In the genomic region with DNA sequence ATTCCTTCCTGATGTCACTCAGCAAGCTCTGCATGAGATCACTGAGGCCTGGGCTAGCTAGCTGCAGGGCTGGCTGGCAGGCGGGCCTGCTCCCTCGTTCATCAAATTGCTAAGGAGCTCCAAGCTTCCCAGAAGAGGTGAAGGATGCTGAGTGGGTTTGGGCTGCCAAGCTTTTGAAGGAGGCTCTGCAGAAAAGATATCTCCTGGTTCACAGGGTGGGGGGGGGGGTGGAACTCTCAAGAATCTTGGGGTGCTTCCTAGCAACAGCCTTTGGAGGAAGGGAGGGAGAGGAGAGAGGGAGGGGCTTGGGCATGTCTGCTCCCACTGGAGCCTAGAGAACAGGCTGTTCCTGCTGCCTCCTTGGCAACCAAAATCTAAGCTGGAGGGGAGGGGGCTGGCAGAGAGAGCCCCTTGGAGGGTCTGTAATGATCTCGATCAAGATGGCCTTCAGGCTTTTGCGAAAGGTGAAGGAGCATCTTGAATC, we compare ENCODE assay signal across 10 mouse cellular contexts. TPM values are rescaled to one million over a fixed set of nuclear protein-coding genes. Genes with fewer than 3 reads are reported as not detected.
DNase-seq lines count a peak whose midpoint lies in the region; ATAC-seq and TF ChIP-seq lines count a peak whose summit lies in the region.
"Had no signal": no experiment of that assay in that cellular context is flagged by ENCODE, and none has a peak within 500 bp of the region (broad histone marks: within the 10 kb centered on the region; RNA-seq: fewer than 3 reads in every experiment).

No protein-coding gene starts in this region.

- H3K4me2 ChIP-seq in hindbrain, embryonic 12.5 days (replicated peaks): no peak overlapping the region
- H3K4me2 ChIP-seq: lung, embryonic 15.5 days had no signal

- TF ChIP-seq EP300 in MEL (IDR thresholded peaks at IDR 0.05; ENCODE audit: low read depth in 1 of 2, low read length in 2 of 2): no peak

- TF ChIP-seq RAD21 in MEL (IDR thresholded peaks at IDR 0.05; ENCODE audit: low read depth, low read length): no peak

- H3K27ac ChIP-seq in MEL (ENCODE audit: control insufficient read depth, low read depth, low read length): no peak overlapping the region
- peak overlapping the region; percentile 81 for H3K27ac ChIP-seq in hindbrain, embryonic 12.5 days
- peak overlapping the region; percentile 80 for H3K27ac ChIP-seq in midbrain, embryonic 10.5 days (replicated peaks)
- H3K27ac ChIP-seq: lung, embryonic 15.5 days had no signal

- no peak for TF ChIP-seq POLR2A in MEL (IDR thresholded peaks at IDR 0.05; ENCODE audit: control insufficient read depth in 1 of 2, insufficient read depth in 1 of 2, low read depth in 1 of 2, low read length in 2 of 2, poor library complexity in 1 of 2)

- no peak for ATAC-seq in hindbrain, embryonic 12.5 days (ENCODE audit: low FRiP score)

- no peaks in the 10 kb centered on the region for H3K27me3 ChIP-seq in MEL (ENCODE audit: control insufficient read depth in 1 of 2, insufficient read depth in 2 of 2, low read length in 2 of 2)
- H3K27me3 ChIP-seq in hindbrain, embryonic 12.5 days: no peaks in the 10 kb centered on the region
- no peaks in the 10 kb centered on the region for H3K27me3 ChIP-seq in midbrain, embryonic 10.5 days (ENCODE audit: low read depth, poor library complexity, severe bottlenecking)
- H3K27me3 ChIP-seq: lung, embryonic 15.5 days had no signal

- peaks cover 9 to 32% of the 10 kb centered on the region in 2 experiments for H3K4me1 ChIP-seq in MEL (ENCODE audit: control insufficient read depth in 1 of 2, insufficient read depth in 2 of 2, low read length in 2 of 2)
- H3K4me1 ChIP-seq in hindbrain, embryonic 12.5 days: peaks cover 43% of the 10 kb centered on the region
- H3K4me1 ChIP-seq in midbrain, embryonic 10.5 days: peaks cover 53% of the 10 kb centered on the region

- no peak overlapping the region for H3K9ac ChIP-seq in MEL (ENCODE audit: control insufficient read depth, low read depth, low read length, poor library complexity, severe bottlenecking)
- H3K9ac ChIP-seq in hindbrain, embryonic 12.5 days: no peak overlapping the region; the same call in 1 of the 2 replicates
- H3K9ac ChIP-seq: lung, embryonic 15.5 days had no signal

- WGBS in hindbrain, embryonic 12.5 days: 19% methylated on average over 4 of the region's 4 CpGs
- WGBS in midbrain, embryonic 10.5 days: 31% methylated on average over 4 of the region's 4 CpGs

- no peak overlapping the region for H3K4me3 ChIP-seq in MEL (ENCODE audit: control insufficient read depth in 1 of 2, insufficient read depth in 1 of 2, low read depth in 2 of 2, low read length in 2 of 2)
- no peak overlapping the region for H3K4me3 ChIP-seq in hindbrain, embryonic 12.5 days
- peak overlapping the region; percentile 20; the same call in 1 of the 2 replicates for H3K4me3 ChIP-seq in midbrain, embryonic 10.5 days
- H3K4me3 ChIP-seq: lung, embryonic 15.5 days had no signal

- H3K9me3 ChIP-seq in MEL (replicated peaks; ENCODE audit: insufficient read depth, low read length): no peaks in the 10 kb centered on the region
- H3K9me3 ChIP-seq in hindbrain, embryonic 12.5 days (replicated peaks): peaks cover 6% of the 10 kb centered on the region; the same call in 1 of the 2 replicates
- H3K9me3 ChIP-seq in midbrain, embryonic 10.5 days (replicated peaks): peaks cover 6% of the 10 kb centered on the region; the same call in 1 of the 2 replicates

- TF ChIP-seq CTCF in MEL (IDR thresholded peaks at IDR 0.05 in 2 of 3, conservative IDR thresholded peaks at IDR 0.05 in 1 of 3; ENCODE audit: control insufficient read depth in 1 of 3, insufficient read depth in 1 of 3, low read depth in 2 of 3, low read length in 3 of 3, poor library complexity in 1 of 3, severe bottlenecking in 1 of 3): no peak

- DNase-seq in cerebellum, adult 9-11 months: peak; percentile 54
- no peak for DNase-seq in cerebellum, adult 11 months
- DNase-seq in MEL (ENCODE audit: low read depth, low spot score): peak; percentile 40
- DNase-seq in midbrain, embryonic 10.5 days (ENCODE audit: low spot score): peak; percentile 48
- no peak for DNase-seq in spleen, postnatal 10 days (ENCODE audit: low spot score in 2 of 2)
- DNase-seq in kidney, postnatal 10 days: no peak
- no peak for DNase-seq in c-Kit-positive CD71-positive TER-119-positive erythroid progenitor cells, embryonic 14.5 days (ENCODE audit: low spot score)

- H3K36me3 ChIP-seq in MEL (ENCODE audit: control insufficient read depth in 1 of 2, insufficient read depth in 2 of 2, low read length in 2 of 2): peaks cover 0 to 21% of the 10 kb centered on the region in 2 experiments; a peak in 2 of 4 replicates
- H3K36me3 ChIP-seq in hindbrain, embryonic 12.5 days: no peaks in the 10 kb centered on the region
- H3K36me3 ChIP-seq in midbrain, embryonic 10.5 days: no peaks in the 10 kb centered on the region
- H3K36me3 ChIP-seq: lung, embryonic 15.5 days had no signal

- peaks cover 6% of the 10 kb centered on the region; the same call in 1 of the 2 replicates for H3K79me2 ChIP-seq in MEL (ENCODE audit: control insufficient read depth, insufficient read depth, low read length, poor library complexity)

TF ChIP-seq in MEL, 35 proteins besides CTCF, POLR2A, EP300 and RAD21:
- TF ChIP-seq HCFC1 (IDR thresholded peaks at IDR 0.05; ENCODE audit: low read depth, low read length): no peak
- TF ChIP-seq ZMIZ1 (IDR thresholded peaks at IDR 0.05; ENCODE audit: low read depth, low read length): no peak
- TF ChIP-seq KAT2A (conservative IDR thresholded peaks at IDR 0.05; ENCODE audit: low read depth, low read length): no peak
- TF ChIP-seq POLR2AphosphoS5 (IDR thresholded peaks at IDR 0.05; ENCODE audit: borderline replicate concordance, low read depth, low read length): no peak
- no peak for TF ChIP-seq TAL1 (IDR thresholded peaks at IDR 0.05; ENCODE audit: low read length)
- no peak for TF ChIP-seq USF2 (IDR thresholded peaks at IDR 0.05; ENCODE audit: borderline replicate concordance in 1 of 2, insufficient read depth in 1 of 2, low read depth in 1 of 2, low read length in 2 of 2)
- no peak for TF ChIP-seq ETS1 (IDR thresholded peaks at IDR 0.05; ENCODE audit: low read depth, low read length)
- no peak for TF ChIP-seq TCF12 (IDR thresholded peaks at IDR 0.05; ENCODE audit: low read depth, low read length)
- no peak for TF ChIP-seq NRF1 (IDR thresholded peaks at IDR 0.05; ENCODE audit: insufficient read depth, low read depth, low read length, poor library complexity, severe bottlenecking)
- no peak for TF ChIP-seq CHD2 (IDR thresholded peaks at IDR 0.05; ENCODE audit: low read length)
- no peak for TF ChIP-seq SIN3A (IDR thresholded peaks at IDR 0.05; ENCODE audit: low read length)
- no peak for TF ChIP-seq ZKSCAN1 (IDR thresholded peaks at IDR 0.05; ENCODE audit: low read depth, low read length)
TF ChIP-seq in MEL: peak in this region for 0.

RNA-seq across cellular contexts. Expression of gene Thra, which starts 2.0 kb away (rescaled TPM):
- total RNA-seq in MEL (2012; rRNA removed): 22.0 and 29.6 TPM in 2 replicates
- polyA plus RNA-seq in MEL (2012; ENCODE audit: insufficient read depth in 1 of 2, insufficient read length in 2 of 2, low read depth in 1 of 2, low replicate concordance in 2 of 2, missing spikeins in 1 of 2): 10 to 100 TPM in 1 of 2 experiments, not detected in 1; 50.9 TPM
- 67.2 and 68.4 TPM in 2 replicates for polyA plus RNA-seq in hindbrain, embryonic 12.5 days (2016; fragmentation: Nextera tagmentation; extraction: Ambion mirVana)
- 9.5 and 15.6 TPM in 2 replicates for polyA plus RNA-seq in midbrain, embryonic 10.5 days (2016; fragmentation: Nextera tagmentation; extraction: Ambion mirVana)

RNA-seq across cellular contexts. Expression of gene Med24, which starts 9.2 kb away (rescaled TPM):
- total RNA-seq in MEL (2012; rRNA removed): 37.5 and 41.4 TPM in 2 replicates
- polyA plus RNA-seq in MEL (2012; ENCODE audit: insufficient read depth in 1 of 2, insufficient read length in 2 of 2, low read depth in 1 of 2, low replicate concordance in 2 of 2, missing spikeins in 1 of 2): 10 to 100 TPM in 1 of 2 experiments, not detected in 1; 89.8 TPM
- polyA plus RNA-seq in hindbrain, embryonic 12.5 days (2016; fragmentation: Nextera tagmentation; extraction: Ambion mirVana): 85.0 and 86.9 TPM in 2 replicates
- polyA plus RNA-seq in midbrain, embryonic 10.5 days (2016; fragmentation: Nextera tagmentation; extraction: Ambion mirVana): 74.1 and 82.2 TPM in 2 replicates

RNA-seq across cellular contexts. Expression of gene Nr1d1, which starts 36.7 kb away (rescaled TPM):
- 1.9 and 2.0 TPM in 2 replicates for total RNA-seq in MEL (2012; rRNA removed)
- 1 to 10 TPM in 1 of 2 experiments, not detected in 1; 5.6 TPM for polyA plus RNA-seq in MEL (2012; ENCODE audit: insufficient read depth in 1 of 2, insufficient read length in 2 of 2, low read depth in 1 of 2, low replicate concordance in 2 of 2, missing spikeins in 1 of 2)
- 1.2 and 1.3 TPM in 2 replicates for polyA plus RNA-seq in hindbrain, embryonic 12.5 days (2016; fragmentation: Nextera tagmentation; extraction: Ambion mirVana)
- 1.4 TPM in 2 replicates for polyA plus RNA-seq in midbrain, embryonic 10.5 days (2016; fragmentation: Nextera tagmentation; extraction: Ambion mirVana)

RNA-seq across cellular contexts. Expression of gene Csf3, which starts 37.4 kb away (rescaled TPM):
- total RNA-seq in MEL (2012; rRNA removed): not detected in 2 replicates
- under 1 TPM in 1 of 2 experiments, not detected in 1; 0.18 TPM for polyA plus RNA-seq in MEL (2012; ENCODE audit: insufficient read depth in 1 of 2, insufficient read length in 2 of 2, low read depth in 1 of 2, low replicate concordance in 2 of 2, missing spikeins in 1 of 2)
- polyA plus RNA-seq in hindbrain, embryonic 12.5 days (2016; fragmentation: Nextera tagmentation; extraction: Ambion mirVana): not detected in 2 replicates
- polyA plus RNA-seq in midbrain, embryonic 10.5 days (2016; fragmentation: Nextera tagmentation; extraction: Ambion mirVana): not detected in 2 replicates
- polyA plus RNA-seq: kidney, embryonic 14.5 days; lung, embryonic 15.5 days had no signal

RNA-seq across cellular contexts. Expression of gene Psmd3, which starts 56.1 kb away (rescaled TPM):
- 350 and 385 TPM in 2 replicates for total RNA-seq in MEL (2012; rRNA removed)
- 100 to 1,000 TPM; 214 to 417 TPM for polyA plus RNA-seq in MEL (2012; ENCODE audit: insufficient read depth in 1 of 2, insufficient read length in 2 of 2, low read depth in 1 of 2, low replicate concordance in 2 of 2, missing spikeins in 1 of 2)
- 222 and 226 TPM in 2 replicates for polyA plus RNA-seq in hindbrain, embryonic 12.5 days (2016; fragmentation: Nextera tagmentation; extraction: Ambion mirVana)
- 246 and 258 TPM in 2 replicates for polyA plus RNA-seq in midbrain, embryonic 10.5 days (2016; fragmentation: Nextera tagmentation; extraction: Ambion mirVana)

Comparison
In these comparisons a context has a peak if more than half of its experiments do, and no peak if none do; other contexts are left out.
1. DNase-seq: peak in cerebellum, adult 9-11 months (single experiment), MEL (single experiment) and midbrain, embryonic 10.5 days (single experiment); none in cerebellum, adult 11 months (single experiment), spleen, postnatal 10 days (0 of 2), kidney, postnatal 10 days (single experiment) and c-Kit-positive CD71-positive TER-119-positive erythroid progenitor cells, embryonic 14.5 days (single experiment).